Mouse (Mus musculus) frontal cortex, adult (tissue): Measurements from ENCODE around the gene Snx15.

Source experiments
- ATAC-seq: cut with Nextera tagmentation; 2 replicates; pipeline ENCODE4 v1.9.2; 2017; ENCODE audit warnings: mild to moderate bottlenecking, moderate library complexity, mixed read lengths; ENCODE audit not compliant: low TSS enrichment

The Snx15 gene

DNA sequence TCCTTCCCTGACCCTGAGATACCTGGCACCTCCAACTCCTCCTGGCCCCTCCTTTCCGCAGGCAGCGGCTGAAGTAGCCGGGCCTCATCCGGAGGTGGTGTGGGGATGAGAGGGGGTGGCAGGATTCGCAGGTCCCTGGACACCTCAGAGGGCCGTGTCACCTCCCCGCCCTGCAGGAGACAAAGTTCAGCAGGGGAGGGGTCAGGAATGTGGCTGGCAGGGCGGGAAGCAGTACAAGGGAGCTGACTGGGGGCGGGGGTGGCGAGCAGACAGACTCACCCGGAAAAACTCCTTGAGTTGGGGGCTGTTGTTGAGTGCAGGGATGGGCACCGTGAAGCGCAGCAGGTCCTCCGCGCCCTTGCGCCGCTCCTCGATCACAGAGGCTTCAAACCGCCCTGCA is 6.3 kb downstream of the Snx15 start:
- no peak for ATAC-seq

DNA sequence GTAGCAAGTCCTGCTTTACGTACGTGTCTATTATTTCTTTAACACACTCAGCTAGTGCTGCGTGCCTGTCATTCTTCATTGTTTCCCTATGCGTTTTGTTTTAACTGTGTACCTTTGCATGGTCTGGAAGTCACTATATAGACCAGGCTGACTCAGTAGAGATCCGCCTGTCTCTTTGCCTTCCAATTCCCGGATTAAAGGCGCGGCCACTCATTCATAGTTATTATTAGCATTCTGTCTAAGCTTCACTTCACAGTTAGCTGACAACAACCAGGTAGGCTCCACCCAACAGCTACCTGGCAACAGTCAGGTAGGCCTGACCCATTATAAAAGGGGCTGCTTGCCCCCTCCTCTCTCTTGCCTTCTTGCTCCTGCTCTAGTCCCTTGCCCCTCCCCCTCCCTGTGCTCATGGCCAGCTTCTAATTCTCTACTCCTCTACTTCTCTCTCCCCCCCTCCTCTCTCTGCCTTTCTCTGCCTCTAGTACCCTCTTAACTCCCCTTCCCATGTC is 9.4 kb downstream of the Snx15 start:
- ATAC-seq, result no peak

DNA sequence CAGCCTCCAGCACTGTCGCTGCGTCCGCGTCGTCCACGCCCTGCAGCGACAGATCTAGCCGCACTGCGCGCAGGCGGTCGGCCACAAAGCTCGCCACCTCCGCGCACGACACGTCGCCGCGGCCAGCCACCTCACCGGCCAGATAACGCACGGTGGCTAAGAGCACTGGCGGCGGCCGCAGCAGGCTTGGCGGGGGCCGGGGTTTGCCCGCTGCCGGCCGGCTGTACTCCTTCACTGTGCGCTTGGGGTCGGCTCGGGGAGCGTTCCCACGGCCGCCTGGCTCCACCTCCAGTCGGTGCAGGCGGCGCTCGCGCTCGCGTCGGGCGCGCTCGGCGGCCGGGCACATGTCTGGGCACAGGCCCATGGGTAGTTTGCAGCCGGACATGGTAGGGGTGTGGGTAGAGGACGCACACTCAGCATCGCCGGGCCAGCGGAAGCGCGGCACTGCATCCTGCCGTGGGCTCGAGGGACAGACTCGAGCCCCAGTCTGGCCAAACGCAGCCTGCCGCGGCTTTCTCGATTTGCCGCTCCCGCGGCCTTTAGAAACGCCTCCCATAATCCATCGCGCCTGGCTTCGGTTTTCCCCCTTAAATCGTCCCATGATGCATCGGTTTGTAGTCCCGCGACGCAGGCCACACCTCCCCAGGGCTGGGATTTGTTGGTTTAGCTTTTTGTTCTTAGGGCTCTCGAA is 10.0 kb downstream of the Snx15 start, which contains the start of gene Sac3d1:
TSS of gene Sac3d1 (minus strand) at position 665 of the 691 bp plus-strand sequence.
- peak; percentile 81 for ATAC-seq

DNA sequence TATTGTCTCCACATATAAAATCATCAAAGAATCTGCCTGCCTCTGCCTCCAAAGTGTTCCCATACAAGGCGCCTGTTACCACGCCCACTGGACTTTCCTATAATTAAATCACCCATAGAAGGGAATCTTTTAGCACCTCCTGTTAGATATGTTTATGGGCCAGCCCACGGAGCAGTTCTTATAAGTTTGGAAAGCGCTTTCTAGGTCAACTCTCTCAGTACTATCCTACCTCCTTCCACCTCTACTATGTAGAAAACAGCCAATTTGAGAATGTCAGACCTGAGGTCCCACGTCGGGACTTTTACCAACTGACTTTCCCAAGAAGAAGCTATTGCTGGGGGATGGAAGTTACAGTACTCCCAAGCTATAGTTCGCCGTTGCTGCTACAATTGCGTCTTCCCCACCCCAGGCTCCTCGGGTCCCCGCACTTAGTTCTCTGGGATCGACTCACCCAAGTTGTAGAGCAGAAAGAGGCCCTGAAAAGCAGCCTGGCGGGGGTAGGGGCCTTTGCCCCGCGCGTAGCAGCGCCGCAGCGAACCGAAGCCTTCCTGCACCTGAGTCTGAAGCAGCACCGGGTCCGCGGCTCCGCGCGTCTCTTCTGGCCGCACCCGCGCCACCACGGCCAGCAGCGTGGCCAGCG is 10.6 kb downstream of the Snx15 start:
- peak; percentile 21; the same call in 1 of the 2 replicates for ATAC-seq

DNA sequence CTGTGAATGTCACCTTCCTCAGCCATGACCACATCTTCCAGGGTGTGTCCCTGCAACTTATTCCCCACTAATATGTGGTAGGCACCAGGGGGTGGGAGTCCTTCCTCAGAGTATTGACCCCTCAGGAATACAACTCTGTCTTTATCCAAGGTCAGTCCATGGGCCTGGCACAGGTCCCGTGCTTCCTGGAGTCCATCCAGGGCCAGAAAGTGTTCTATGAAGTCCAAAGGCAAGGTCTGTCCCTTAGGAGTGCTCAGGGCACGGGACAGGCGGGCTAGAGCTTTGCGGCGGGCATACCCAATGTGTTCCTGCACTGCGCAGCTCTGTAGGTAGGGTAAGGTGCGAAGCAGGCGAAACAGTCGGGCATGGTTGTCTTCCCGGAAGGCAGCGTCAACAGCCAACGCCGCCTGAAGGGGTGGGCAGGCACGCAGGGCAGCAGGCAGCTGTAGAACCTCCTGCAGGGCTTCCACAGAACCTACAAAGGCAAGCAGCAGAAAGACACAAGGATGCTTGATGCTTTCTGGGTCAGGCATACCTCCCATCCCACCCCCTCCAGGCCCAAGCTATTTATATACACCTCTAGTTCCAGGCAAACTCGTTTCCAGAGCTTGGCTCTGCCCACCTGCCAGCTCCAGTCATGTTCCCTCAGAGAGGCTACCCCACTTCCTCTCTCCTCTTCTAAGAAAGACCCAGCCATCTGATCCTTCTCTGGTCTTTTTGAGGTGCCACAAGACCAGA is 11.8 kb downstream of the Snx15 start:
- peak; percentile 31; the same call in 1 of the 2 replicates for ATAC-seq

DNA sequence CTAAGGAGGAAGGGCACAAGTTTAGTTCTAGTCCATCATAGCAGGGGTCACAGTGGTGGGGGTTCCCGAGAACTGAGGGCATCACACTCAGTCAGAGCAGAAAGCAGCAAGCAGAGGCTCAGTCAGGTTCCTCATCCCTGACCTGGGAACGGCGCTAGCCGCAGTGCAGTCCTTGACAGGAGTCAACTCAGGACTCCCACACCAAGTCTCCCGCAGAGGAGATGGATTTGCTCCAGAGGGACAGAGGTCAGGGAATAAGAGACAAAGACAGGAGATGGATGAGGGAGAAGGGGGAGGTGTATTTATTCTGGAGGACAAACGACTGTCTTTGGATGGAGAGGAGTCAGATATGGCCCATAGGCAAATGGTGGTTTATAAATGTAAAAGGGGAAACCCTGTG is 15.0 kb downstream of the Snx15 start:
- no peak for ATAC-seq

DNA sequence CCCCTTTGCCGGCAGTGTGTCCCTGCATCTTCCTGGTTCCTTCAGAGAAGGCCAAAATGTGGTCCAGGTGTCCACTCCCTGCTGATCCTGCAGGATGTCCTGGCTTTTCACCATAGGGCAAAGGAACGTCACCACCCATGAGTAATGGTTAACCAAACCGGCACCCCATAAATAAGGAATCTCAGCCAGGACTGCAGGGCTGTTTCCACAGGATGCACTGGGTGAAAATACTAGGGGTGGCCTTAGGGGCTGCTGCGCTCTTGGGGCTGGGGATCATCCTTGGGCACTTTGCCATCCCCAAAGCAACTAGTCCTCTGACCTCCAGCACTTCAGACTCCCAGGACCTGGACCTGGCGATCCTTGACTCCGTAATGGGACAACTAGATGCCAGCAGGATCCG is 22.5 kb downstream of the Snx15 start, which contains the start of gene Naaladl1:
TSS of gene Naaladl1 (plus strand) at position 197 of the 400 bp plus-strand sequence.
- no peak for ATAC-seq

DNA sequence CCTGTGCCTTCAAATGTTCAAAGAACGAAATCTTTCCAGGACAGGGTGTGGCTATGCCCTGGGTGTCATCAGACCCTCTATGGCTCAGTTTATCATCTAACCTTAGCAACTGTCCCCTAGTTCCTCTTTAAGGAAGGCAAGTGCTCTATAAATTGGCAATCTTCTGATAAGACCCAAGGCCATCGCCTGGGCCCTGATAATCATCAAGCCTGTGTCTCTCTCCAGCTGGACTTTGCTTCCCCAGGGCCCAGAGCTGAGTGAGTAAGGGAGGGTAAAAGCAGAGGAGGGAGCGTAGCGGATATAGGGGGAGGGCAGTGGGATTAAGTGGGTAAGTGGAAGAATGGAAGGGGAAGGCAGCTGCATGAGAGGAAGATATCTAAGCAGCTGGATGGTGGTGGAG is 23.6 kb downstream of the Snx15 start:
- ATAC-seq, result no peak

DNA sequence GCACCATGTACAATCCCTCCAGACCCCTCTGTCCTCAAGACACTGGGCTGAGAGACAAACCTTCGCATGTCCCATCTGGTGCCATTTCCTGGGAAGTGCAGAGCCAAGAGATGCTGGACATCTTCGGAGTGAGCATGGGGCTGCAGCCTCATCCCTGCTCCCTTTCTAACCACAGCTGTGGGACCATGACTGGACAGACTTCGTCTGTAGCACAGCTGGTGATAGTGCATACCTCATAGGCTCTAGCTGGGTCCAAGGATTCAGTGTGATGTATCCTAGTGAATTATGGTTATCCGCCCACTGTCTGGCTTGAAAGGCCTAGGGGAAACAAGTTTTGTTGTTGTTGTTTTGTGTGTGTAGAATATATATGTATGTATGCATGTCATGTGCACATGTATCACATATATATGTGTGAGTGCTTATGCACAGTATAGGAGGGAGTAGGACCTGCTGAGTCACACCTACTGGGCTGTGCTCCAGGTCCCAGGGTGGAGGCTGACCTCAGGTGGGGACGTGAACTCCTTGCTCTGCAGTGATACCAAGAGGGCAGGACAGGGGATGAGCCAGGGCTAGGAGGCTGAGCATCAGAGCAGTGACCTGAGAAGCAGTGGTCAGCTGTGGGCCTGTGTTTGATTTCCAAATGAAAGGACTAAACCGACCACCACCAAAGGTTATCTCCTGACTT is 25.8 kb downstream of the Snx15 start:
- no peak for ATAC-seq

DNA sequence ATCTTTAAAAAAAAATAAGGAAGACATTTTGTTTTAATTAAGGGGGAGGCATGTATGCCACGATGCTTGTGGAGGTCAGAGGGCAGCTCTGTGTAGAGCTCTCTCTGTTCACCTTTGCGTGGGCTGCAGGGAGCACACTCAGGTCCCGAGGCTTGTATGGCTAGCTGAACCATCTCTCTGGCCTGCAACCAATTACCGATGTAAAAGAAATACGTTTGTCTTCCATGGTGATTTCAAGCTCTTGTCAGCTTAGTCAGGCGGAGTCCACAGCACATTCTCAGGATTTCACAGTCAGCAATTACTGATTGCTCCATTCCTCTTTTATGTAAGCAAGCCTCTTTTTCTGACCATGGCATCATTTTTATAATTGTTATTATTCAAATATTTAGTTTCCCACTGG is 26.9 kb downstream of the Snx15 start:
- no peak for ATAC-seq

DNA sequence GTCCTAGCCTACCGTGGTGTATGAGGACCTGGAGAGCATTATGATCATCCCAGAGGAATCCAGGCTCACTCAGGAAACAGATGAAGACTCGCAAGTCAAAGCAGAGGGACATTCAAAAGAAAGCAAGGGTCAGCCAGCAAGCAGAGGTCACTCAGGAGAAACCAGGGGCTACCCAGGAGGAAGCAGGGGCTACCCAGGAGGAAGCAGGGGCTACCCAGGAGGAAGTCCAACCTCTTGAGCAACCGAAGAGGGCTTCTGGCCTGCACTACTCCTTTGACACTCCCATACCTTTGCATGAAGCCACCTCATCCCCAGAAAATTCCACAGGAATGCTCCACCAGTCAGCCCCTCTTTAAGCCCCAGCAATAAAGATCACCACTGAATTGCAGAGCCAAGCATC is 30.3 kb downstream of the Snx15 start:
- no peak for ATAC-seq

DNA sequence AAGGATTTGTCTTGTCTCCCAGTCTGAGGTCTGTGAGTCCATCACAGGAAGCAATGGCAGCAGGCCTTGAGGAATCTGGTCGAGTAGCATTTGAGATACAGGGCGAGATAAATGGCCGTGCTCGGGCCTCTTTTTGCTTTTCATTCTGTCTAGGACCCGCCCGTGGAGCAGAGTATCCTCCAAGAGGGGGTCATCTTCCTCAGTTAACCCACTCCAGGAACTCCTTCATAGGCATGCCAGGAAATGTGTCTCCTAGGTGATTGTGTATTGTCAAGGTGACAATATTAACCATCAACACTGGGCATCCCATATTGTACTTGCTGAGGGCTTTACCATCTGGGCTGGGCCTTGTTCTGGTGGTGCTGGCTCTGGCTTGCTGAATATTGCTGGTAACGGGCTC is 34.0 kb downstream of the Snx15 start, which contains the start of gene AC131692.1:
TSS of gene AC131692.1 (plus strand) at position 301 of the 400 bp plus-strand sequence.
- ATAC-seq, result no peak

DNA sequence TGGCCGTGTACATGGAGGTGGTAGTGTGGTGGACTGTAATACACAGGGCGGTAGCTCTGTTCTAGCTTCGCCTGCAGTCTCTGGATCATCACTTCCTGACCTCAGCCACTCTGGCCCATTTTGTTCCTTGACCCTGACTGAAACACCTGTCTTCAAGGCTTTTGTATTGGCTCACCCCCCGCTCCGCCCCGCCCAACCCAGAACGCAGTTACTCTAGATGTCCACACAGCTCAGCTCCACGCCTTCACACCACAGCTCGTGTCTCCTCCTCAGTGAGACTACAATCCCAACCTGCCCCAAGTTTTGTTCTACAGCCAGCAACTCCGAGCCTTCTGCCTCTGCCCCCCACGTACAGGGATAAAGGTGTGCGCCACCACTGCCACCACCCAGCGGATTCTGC is 39.3 kb downstream of the Snx15 start:
- no peak for ATAC-seq

DNA sequence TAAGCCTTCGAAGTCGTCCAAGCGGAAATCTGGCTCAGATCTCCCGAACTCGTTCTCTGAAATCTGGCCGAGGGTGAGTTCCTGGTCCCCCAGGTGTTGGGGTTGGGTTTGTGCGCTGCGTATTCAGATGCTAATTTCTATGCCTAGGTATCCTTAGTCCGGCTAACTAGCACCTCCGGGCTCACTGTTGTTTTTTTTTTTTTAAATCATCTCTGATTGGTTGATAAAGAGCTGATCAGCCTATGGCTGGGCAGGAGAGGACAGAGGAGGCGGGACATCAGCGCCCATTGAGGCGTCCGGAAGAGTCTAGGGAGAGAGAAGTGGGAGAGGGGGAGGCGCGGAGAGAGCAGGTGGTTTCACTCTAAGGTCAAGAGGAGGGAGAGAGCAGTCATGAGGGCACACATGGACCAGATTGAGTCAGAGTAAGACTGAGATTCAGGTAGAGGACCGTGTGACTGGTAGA is 42.7 kb downstream of the Snx15 start:
- no peak; the same call in 1 of the 2 replicates for ATAC-seq

DNA sequence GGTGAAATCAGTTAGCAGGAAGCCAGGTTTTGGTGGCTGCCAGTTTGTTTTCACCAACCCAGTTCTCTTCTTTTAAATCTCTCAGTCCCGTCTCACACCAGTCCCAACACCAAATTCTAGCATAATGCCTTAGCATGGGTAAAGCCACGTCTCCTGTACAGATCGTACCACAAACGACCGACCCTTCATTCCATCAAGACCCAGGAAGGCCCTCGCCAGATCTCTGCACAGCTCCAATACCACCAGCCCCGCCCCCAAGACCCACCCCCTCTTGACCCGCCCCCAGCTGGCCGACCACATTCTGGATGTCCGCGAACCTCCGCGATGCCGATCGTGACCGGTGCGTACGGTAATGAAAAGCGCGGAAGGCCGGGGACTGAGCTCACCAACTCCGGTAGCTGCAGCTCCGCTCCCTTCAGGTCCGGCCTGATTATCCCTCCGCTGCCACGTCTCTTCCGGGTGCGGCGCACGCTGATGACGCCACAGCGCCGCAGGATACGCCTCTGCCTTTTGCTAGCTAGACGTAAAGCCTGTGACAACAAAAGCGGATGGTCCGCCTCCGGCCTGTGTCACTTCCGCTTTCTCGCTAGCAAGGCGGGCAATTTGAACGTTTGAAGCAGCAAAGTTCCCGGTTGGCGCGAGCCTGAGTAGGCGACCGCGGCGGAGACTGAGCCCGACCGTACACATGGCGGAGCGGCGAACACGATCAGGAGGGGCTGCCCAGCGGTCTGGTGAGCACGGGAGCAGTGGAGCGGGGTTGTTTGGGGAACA is 43.4 kb downstream of the Snx15 start, which contains the start of the genes Zfpl1 and Cdca5:
TSS of gene Zfpl1 (minus strand) at position 479 of the 771 bp plus-strand sequence.
TSS of gene Cdca5 (plus strand) at position 506 of the 771 bp plus-strand sequence.
- ATAC-seq, result peak; percentile 92

DNA sequence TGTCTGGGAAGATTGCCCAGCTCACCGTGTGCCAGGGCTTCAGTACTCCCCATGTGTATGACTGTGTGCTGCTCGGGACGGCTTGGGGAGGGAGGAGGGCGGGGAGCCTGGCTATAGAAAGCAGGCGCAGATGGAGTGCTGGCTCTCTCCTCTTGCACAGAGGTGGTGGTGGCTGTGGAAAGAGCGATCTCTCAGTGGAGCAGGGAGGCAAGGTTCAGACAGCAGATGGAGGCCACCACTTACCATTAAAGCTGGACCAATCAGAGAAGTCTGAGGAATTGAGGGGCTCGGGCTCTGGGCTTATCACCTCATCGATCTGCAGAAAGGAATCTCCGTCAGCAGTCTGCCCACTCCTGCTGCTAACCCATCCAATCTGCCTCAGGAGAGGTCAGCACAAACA is 45.9 kb downstream of the Snx15 start, which contains the start of gene Gm28374:
TSS of gene Gm28374 (minus strand) at position 101 of the 400 bp plus-strand sequence.
- no peak for ATAC-seq

DNA sequence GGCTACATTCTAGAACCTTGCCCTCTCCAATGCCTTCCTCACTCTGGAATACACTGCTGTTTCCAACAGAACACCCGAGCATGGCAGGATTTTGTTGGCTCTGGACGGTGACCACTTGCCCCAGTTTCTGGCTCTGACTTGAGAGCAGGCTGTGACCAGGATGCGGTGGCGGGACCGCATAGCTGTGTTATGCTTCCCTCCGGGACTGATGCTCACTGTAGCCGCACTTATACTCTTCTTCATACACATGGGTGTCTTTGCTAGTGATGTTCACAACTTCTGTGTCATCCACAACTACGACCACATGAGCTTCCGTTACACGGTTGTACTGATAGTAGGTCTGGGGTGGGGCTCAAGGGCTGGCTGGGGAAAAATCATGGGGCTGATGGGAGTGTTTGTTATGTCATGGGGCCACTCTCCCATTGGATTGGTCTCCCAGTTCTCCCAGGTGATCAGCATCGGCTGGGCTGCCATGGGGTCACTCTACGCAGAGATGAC is 48.1 kb downstream of the Snx15 start, which contains the start of gene Tmem262:
TSS of gene Tmem262 (plus strand) at position 51 of the 498 bp plus-strand sequence.
- ATAC-seq, result no peak

DNA sequence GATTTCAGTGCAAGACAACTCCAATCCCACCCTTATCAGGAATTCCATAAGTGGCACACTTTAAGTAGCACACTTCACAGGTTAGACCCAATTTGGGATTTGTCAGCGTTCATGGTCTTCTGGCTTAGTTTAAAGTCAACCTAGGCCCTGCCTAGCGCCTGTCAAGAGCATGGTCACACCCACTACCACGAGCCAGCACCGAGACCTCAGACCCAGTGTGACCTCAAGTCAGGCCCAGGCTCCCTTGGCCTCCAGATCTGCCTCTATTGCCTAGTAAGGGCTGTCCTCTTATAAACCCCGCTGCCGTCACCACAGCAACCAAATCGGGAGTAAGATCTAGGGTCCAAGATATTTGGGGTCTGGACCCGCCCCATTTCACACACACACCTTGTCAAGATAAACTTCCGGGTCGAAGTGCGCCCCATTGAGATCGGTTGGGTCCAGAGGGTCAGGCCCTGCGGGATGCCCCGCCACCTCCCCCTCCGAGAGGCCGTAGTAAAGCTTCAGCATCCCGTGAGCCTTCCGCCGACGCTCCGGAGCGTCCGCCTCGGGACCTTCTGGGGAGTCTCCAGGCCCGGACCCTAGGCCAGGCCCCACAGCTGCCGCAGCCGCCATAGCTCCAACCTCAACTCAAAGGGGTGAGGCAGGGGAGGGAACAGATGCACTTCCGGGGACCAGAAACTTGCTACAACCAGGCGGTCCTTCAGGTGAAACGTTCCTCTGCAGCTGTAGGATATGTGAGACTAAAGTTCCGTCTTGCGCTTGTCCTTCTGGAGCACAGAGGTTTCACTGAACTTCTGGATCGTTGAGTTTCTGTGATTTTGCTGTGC is 51.3 kb downstream of the Snx15 start, which contains the start of gene Vps51:
TSS of gene Vps51 (minus strand) at position 668 of the 830 bp plus-strand sequence.
- ATAC-seq, result peak; percentile 94

DNA sequence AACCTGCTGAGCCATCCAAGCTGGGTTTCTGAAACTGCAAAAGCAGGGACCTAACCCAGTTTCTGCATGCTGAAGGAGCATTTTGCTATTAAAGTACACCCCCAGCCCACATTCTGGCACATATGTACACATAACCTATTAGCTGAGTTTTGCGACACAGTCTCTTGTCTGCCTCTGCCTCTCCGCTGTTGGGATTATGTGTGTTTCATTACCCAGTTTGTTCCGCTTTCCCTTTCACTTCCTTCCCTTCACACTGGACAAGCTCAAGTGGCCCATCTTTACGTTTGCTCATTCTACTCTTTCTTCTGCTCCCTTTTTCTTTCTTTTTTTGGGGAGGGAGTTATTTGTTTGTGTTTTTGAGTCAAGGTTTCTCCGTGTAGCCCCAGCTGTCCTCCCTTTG is 54.2 kb downstream of the Snx15 start:
- no peak for ATAC-seq
